ENCODE assay signal across 16 mouse cellular contexts in genomic region chr2:20902981-20903645, GRCm38 (mm10).
DNase-seq lines count a peak whose midpoint lies in the region; ATAC-seq and TF ChIP-seq lines count a peak whose summit lies in the region.
"Had no signal": no experiment of that assay in that cellular context is flagged by ENCODE, and none has a peak within 500 bp of the region (broad histone marks: within the 10 kb centered on the region; RNA-seq: fewer than 3 reads in every experiment).

No protein-coding gene starts in this region.

- DNase-seq in frontal cortex, postnatal 14 days (ENCODE audit: low spot score in 2 of 2), result no peak
- peak; percentile 71 for DNase-seq in left cerebral cortex, postnatal 4 days
- no peak for DNase-seq in left cerebral cortex, adult 2 months (ENCODE audit: extremely low spot score in 1 of 2, low spot score in 2 of 2)
- DNase-seq in cerebellum, adult 11-12 months, result peak; percentile 95
- peak; percentile 58 for DNase-seq in skeletal muscle tissue, adult 2 months (ENCODE audit: low read depth, low spot score)
- no peak for DNase-seq in layer of hippocampus, adult 11-12 months (ENCODE audit: low spot score)
- DNase-seq: kidney, postnatal 25 days; lung, embryonic 14.5 days had no signal

- no peak overlapping the region for H3K27ac ChIP-seq in left cerebral cortex, adult 2 months
- H3K27ac ChIP-seq: embryonic facial prominence, embryonic 12.5 days; forebrain, embryonic 15.5 days; limb, embryonic 15.5 days had no signal

- intact Hi-C loops in left cerebral cortex, postnatal 4 days (cut with DNase I), result loop anchor here (10.0 kb wide), 2 partner anchors 62 to 282 kb away; partner anchors contain the start of gene Arhgap21
- intact Hi-C loops in left cerebral cortex, adult 2 months (cut with DNase I), result no loop called here

- ATAC-seq in frontal cortex, adult (ENCODE audit: low TSS enrichment), result peak; percentile 79
- ATAC-seq in erythroblast, adult 5-6 weeks (replicated peaks; ENCODE audit: low FRiP score, poor library complexity, severe bottlenecking), result no peak
- ATAC-seq: activated CD4-positive, CD25-positive, alpha-beta regulatory T cell, adult 4 months; forebrain, embryonic 15.5 days; inflammation-experienced regulatory T-cells, adult 6 months had no signal

- no peak for TF ChIP-seq CTCF in left cerebral cortex, adult 2 months (IDR thresholded peaks at IDR 0.05)

- no peak overlapping the region for H3K4me3 ChIP-seq in left cerebral cortex, adult 2 months
- H3K4me3 ChIP-seq: embryonic facial prominence, embryonic 12.5 days; forebrain, embryonic 15.5 days; limb, embryonic 15.5 days; megakaryocyte, embryonic 14.5 days had no signal

Comparison
In these comparisons a context has a peak if more than half of its experiments do, and no peak if none do; other contexts are left out.
1. DNase-seq: peak in left cerebral cortex, postnatal 4 days (single experiment), cerebellum, adult 11-12 months (single experiment) and skeletal muscle tissue, adult 2 months (single experiment); none in frontal cortex, postnatal 14 days (0 of 2), left cerebral cortex, adult 2 months (0 of 2) and layer of hippocampus, adult 11-12 months (single experiment).